Mouse (Mus musculus) spleen, adult 2 months (tissue): ENCODE measurements around the gene Dazl.

Experiments used
- CTCF ChIP-seq: fragments of 200-500 bp; IDR thresholded peaks from 2 replicates; pipeline ENCODE4 v1.5.1; 2011; ENCODE audit warnings: mild to moderate bottlenecking, inconsistent platforms; ENCODE audit not compliant: insufficient read depth, insufficient read length, insufficient replicate concordance; ENCODE audit errors: extremely low read depth
- POLR2A ChIP-seq: fragments of 200-500 bp; IDR thresholded peaks from 2 replicates; pipeline ENCODE4 v1.6.1; 2011; ENCODE audit warnings: low read depth, low read length, inconsistent platforms

DNA sequence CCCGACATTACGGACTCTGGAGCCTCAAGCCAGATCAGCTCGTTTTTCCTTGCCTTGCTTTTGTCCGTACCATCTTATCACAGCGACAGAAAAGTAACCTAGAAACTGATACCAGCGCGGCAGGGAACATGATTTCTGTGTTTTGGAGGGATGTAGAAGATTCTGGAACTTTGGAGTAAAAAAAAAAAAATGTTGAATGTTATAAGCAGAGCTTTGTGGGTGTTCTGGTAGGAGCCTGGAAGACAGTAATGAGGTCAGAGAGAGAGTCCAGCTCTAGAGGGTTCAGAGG lies 38.5 kb upstream of the Dazl start:
- no peak for TF ChIP-seq CTCF
- no peak for TF ChIP-seq POLR2A
